Mouse (Mus musculus) ES-E14 (cell line): ENCODE data around the gene Ndufaf8. TPM values are rescaled to one million over a fixed set of nuclear protein-coding genes. Genes with fewer than 3 reads are reported as not detected.

Source experiments
- DNase-seq: peaks from one replicate; pipeline ENCODE4 v3.0.0-alpha.2; 2013; ENCODE audit warnings: low read depth, low spot score
- H3K27ac ChIP-seq: 2 replicates; pipeline ENCODE4 v1.5.1; 2012; ENCODE audit warnings: low read depth, mild to moderate bottlenecking, low read length, moderate library complexity, mixed read lengths; ENCODE audit not compliant: poor library complexity, insufficient read depth, severe bottlenecking
- H3K36me3 ChIP-seq: 2 replicates; pipeline ENCODE4 v1.6.1; 2012; ENCODE audit warnings: mild to moderate bottlenecking, low read length, moderate library complexity, mixed read lengths; ENCODE audit not compliant: control insufficient read depth, poor library complexity, insufficient read depth, severe bottlenecking
- H3K4me1 ChIP-seq, 2 experiments: fragments of 150-350 bp in 1 of 2; sonication (generic) in 1 of 2; 2 replicates each; pipeline ENCODE4 v1.6.1; 2012; ENCODE audit warnings: low read length in 2 of 2, mild to moderate bottlenecking in 1 of 2, mixed read lengths in 1 of 2; ENCODE audit not compliant: control insufficient read depth in 2 of 2, insufficient read depth in 2 of 2, poor library complexity in 1 of 2
- H3K4me3 ChIP-seq, 2 experiments: fragments of 150-350 bp in 1 of 2; sonication (generic) in 1 of 2; 2 replicates each; pipeline ENCODE4 v1.5.1; 2012; ENCODE audit warnings: low read length in 2 of 2, low read depth in 1 of 2, mild to moderate bottlenecking in 1 of 2, mixed read lengths in 1 of 2; ENCODE audit not compliant: insufficient read depth in 1 of 2, poor library complexity in 1 of 2, severe bottlenecking in 1 of 2
- H3K9ac ChIP-seq: 2 replicates; pipeline ENCODE4 v1.6.1; 2012; ENCODE audit warnings: low read depth, mild to moderate bottlenecking, low read length, mixed read lengths; ENCODE audit not compliant: poor library complexity, insufficient read depth, severe bottlenecking
- H3K9me3 ChIP-seq: fragments of 150-350 bp; sonication (generic); 2 replicates; pipeline ENCODE4 v1.6.1; 2012; ENCODE audit warnings: low read depth, mild to moderate bottlenecking, low read length; ENCODE audit not compliant: control insufficient read depth, insufficient read depth
- CHD2 ChIP-seq: IDR thresholded peaks from 2 replicates; pipeline ENCODE4 v1.6.1; 2014; ENCODE audit warnings: mild to moderate bottlenecking, low read depth, low read length, inconsistent platforms
- HCFC1 ChIP-seq: IDR thresholded peaks from 2 replicates; pipeline ENCODE4 v1.6.1; 2012; ENCODE audit warnings: low read length, inconsistent platforms, borderline replicate concordance; ENCODE audit not compliant: insufficient read depth
- MAFK ChIP-seq: IDR thresholded peaks from 2 replicates; pipeline ENCODE4 v1.6.1; 2014; ENCODE audit warnings: mild to moderate bottlenecking, low read depth, low read length, inconsistent platforms; ENCODE audit not compliant: insufficient read depth
- ZC3H11A ChIP-seq: IDR thresholded peaks from 2 replicates; pipeline ENCODE4 v1.6.1; 2012; ENCODE audit warnings: low read depth, mild to moderate bottlenecking, inconsistent platforms, low read length, borderline replicate concordance
- ZNF384 ChIP-seq: IDR thresholded peaks from 2 replicates; pipeline ENCODE4 v1.6.1; 2012; ENCODE audit warnings: low read depth, low read length, inconsistent platforms
- in situ Hi-C, 2 experiments: fragments of 600-800 bp; cut with MboI; formaldehyde crosslinking; loops; one replicate each; pipeline ENCODE4 v1.15.1; 2025; ENCODE audit warnings: low sequenced_read_pairs in 2 of 2, inconsistent platforms in 1 of 2; ENCODE audit not compliant: unreplicated experiment in 2 of 2
- total RNA-seq: library from RNA; depleted of rRNA; stranded (reverse); fragments of 300-350 nt; gene quantifications from 2 replicates; pipeline ENCODE4 v1.2.3, GENCODE M21; 2012

Gene Ndufaf8
- total RNA-seq, 1 experiment = 49.3 TPM

GRCm38 (mm10) chr11:120076191-120076590 lies 22.5 kb upstream of the Ndufaf8 start:
- in situ Hi-C loops = no loop called here
- H3K36me3 ChIP-seq = peaks cover 30% of the 10 kb centered on the region; the same call in 1 of the 2 replicates
- TF ChIP-seq ZC3H11A = no peak
- no peak for TF ChIP-seq HCFC1
- no peak for TF ChIP-seq ZNF384
- TF ChIP-seq MAFK = no peak
- TF ChIP-seq CHD2 = no peak
- no peak overlapping the region for H3K4me3 ChIP-seq
- DNase-seq = no peak
- no peaks in the 10 kb centered on the region for H3K9me3 ChIP-seq
- H3K9ac ChIP-seq = no peak overlapping the region
- H3K27ac ChIP-seq = no peak overlapping the region
- H3K4me1 ChIP-seq = peaks cover 9 to 28% of the 10 kb centered on the region in 2 experiments

GRCm38 (mm10) chr11:120080282-120080681 lies 18.4 kb upstream of the Ndufaf8 start:
- Histone ChIP-seq H3K9me3 (no peaks in the 10 kb centered on the region), H3K36me3 (peaks cover 26% of the 10 kb centered on the region; the same call in 1 of the 2 replicates), H3K27ac (no peak overlapping the region), H3K9ac (no peak overlapping the region), H3K4me1 (peaks cover 2 to 8% of the 10 kb centered on the region in 2 experiments; a peak in 2 of 4 replicates), H3K4me3 (no peak overlapping the region)
- TF ChIP-seq ZC3H11A = no peak
- TF ChIP-seq CHD2 = no peak
- no peak for TF ChIP-seq MAFK
- TF ChIP-seq ZNF384 = no peak
- no peak for TF ChIP-seq HCFC1
- no peak for DNase-seq
- in situ Hi-C loops = no loop called here

- H3K9ac ChIP-seq = peak overlapping the region; percentile 88
- peak overlapping the region; percentile 88 to 94 for H3K4me3 ChIP-seq
- TF ChIP-seq ZC3H11A (no peak), ZNF384 (no peak), MAFK (no peak), CHD2 (no peak), HCFC1 (no peak)
- H3K9me3 ChIP-seq = no peaks in the 10 kb centered on the region
- H3K27ac ChIP-seq = no peak overlapping the region
- peaks cover 9% of the 10 kb centered on the region; the same call in 1 of the 2 replicates for H3K36me3 ChIP-seq
- peaks cover 4 to 11% of the 10 kb centered on the region in 2 experiments; a peak in 3 of 4 replicates for H3K4me1 ChIP-seq
- no peak for DNase-seq
- in situ Hi-C loops = no loop called here
These were observed 12.7 kb upstream of the Ndufaf8 start for GRCm38 (mm10) chr11:120085891-120086627.

GRCm38 (mm10) chr11:120086702-120087152 lies 12.0 kb upstream of the Ndufaf8 start, which contains the start of gene Cep131:
TSS of gene Cep131 (minus strand) at chr11:120086827.
- Histone ChIP-seq H3K9ac (peak within 1 kb of the TSS; percentile 88), H3K4me3 (peak within 1 kb of the TSS; percentile 88 to 94), H3K36me3 (peaks cover 14% of the 10 kb centered on the region; the same call in 1 of the 2 replicates), H3K27ac (no peak within 1 kb of the TSS), H3K9me3 (no peaks in the 10 kb centered on the region), H3K4me1 (peaks cover 4 to 11% of the 10 kb centered on the region in 2 experiments; a peak in 3 of 4 replicates)
- in situ Hi-C loops = no loop called here
- peak; percentile 96 for DNase-seq
- TF ChIP-seq CHD2 (peak; percentile 86), HCFC1 (no peak), ZNF384 (no peak)
